Mouse (Mus musculus) yolk sac, embryonic 10.5 days (tissue): ENCODE data around the gene Lce1f.
"Not testable (repeated sequence)": the region's sequence is repeated elsewhere in the genome, so short reads cannot be mapped to it uniquely, and the experiment has no call there.

Source experiments
- DNase-seq: peaks from one replicate; pipeline ENCODE4 v3.0.0-alpha.2; 2017; ENCODE audit warnings: low spot score

Gene Lce1f

DNA sequence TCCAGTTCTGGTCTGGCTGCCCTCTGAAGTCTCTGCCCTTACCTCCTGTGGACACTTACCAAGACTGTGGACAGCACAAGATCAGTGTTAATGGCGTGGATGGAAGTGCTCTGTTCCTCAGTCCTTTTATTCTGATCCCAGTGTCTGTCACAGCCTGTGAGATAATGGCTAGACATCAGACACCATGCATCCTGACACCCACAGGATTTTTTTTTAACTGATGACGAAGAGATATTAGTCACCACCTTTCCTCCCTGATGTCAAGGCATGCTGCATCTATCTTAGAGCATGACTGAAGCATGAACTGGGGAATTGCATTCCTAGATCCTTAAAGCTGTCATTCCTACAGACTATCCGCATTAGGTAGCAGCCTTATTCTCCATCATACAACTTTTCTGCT, at the start of gene Lce1f:
TSS of gene Lce1f (minus strand) at position 101 of the 400 bp plus-strand sequence.
- DNase-seq: no peak

DNA sequence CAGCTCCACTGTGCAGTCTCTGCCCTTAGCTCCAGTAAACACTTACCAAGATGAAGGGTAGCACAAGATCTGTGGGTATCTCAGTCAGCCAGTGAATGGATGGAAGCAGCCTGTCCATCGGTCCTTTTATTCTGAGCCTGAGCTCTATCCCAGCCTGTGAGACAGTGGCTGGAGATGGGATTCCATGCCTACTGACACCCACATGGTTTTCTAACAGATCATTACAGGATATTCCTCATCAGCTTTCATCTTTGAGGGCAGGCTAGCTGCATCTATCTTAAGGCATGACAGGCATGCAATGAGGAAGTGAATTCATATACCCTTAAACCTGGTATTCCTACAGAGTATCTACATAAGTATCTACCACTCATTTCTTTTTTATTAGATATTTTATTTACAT, 44.8 kb upstream of the Lce1f start, which contains the start of gene Lce1h:
TSS of gene Lce1h (minus strand) at position 101 of the 400 bp plus-strand sequence.
- no peak for DNase-seq

DNA sequence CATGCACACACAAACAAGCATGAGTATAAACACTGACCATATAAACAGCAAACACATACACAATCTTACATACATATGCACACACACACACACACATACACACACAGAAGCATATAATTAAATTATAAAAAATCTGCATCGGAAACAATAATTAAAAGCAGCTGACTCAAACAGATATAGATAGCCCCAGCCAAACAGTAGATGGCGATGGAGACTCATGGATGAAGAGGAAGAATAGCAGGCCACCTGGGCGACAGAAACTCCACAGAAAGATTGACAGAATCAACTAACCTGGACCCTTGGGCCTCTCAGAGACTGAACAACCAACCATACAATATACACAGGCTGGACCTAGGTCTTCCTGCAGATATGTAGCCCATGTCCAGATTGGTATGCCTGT, 33.0 kb upstream of the Lce1f start:
- no peak for DNase-seq

DNA sequence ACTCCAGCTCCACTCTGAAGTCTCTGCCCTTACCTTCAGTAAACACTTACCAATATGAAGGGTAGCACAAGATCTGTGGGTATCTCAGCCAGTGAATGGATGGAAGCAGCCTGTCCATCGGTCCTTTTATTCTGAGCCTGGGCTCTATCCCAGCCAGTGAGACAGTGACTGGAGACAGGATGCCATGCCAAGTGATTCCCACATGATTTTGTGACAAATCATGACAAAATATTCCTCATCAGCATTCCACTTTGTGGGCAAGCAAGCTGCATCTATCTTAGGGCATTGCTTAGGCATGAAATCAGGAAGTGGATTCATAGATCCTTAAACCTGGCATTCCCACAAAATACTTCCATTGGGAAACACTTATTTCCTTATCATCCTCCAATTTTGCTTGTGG, 32.1 kb upstream of the Lce1f start, which contains the start of gene Lce1g:
TSS of gene Lce1g (minus strand) at position 101 of the 400 bp plus-strand sequence.
- DNase-seq: no peak

DNA sequence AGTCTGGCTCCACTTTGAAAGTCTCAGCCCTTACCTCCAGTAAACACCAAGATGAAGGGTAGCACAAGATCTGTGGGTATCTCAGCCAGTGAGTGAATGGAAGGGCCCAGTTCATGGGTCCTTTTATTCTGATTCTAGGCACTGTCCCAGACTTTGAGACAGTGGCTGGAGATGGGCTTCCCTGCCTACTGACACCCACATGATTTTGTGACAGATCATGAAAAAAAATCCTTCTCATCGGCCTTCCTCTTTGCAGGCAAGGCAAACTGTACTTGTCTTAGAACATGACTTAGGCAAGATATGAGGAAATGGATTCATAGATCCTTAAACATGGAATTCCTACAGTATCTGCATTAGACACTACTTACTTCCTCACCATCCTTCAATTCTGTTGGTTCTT, 18.8 kb upstream of the Lce1f start, which contains the start of gene Gm38119:
TSS of gene Gm38119 (minus strand) at position 101 of the 400 bp plus-strand sequence.
- no peak for DNase-seq

DNA sequence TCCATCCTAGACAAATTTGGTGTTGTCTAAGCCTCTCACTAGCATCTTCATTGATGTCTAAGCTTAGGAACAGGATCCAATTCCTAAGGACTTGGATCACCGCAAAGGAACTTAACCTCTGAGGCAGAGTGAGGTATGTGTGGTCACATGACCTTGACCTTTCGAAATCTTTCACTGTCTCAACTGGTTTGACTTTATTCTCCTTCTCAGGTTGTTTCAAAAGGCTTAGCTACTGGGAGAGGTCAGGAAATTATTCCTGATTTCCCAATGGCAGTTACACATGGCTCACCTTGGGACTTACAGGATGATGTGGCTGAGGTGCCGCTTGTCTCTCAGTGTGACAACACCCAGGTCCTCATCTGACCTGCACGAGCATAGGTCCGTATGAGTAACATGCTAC, 2.5 kb upstream of the Lce1f start:
- no peak for DNase-seq

DNA sequence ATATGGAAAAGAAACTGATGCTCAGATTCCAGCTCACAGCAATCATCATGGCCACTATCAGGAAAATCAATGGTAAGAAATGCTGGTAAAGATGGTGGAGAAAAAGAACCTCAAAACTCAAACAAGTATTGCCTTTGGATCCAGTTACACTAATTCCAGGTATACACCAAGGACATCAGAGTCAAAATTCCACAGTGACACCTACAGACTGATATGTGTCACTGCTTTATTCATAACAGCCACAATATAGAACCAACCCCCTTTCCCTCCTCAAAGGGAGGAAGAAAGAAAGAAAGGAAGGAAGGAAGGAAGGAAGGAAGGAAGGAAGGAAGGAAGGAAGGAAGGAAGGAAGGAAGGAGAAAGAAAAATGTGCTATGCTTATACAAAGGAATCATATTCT, 5.0 kb downstream of the Lce1f start:
- DNase-seq: no peak

DNA sequence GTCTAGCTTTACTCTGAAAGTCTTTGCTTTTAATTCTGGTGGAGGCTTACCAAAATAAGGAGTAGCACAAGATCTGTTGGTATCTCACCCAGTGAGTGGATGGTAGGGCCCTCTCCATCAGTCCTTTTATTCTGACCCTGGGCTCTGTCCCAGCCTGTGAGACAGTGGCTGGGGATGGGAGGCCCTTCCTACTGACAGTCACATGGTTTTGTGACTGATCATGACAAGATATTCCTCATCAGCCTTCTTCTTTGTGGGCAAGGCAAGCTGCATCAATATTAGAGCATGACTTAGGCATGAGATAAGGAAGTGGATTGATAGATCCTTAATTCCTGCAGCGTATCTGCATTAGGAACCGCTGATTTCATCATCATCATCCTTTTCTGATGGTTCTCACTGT, 11.2 kb downstream of the Lce1f start, which contains the start of gene Lce1e:
TSS of gene Lce1e (minus strand) at position 101 of the 400 bp plus-strand sequence.
- DNase-seq: no peak

DNA sequence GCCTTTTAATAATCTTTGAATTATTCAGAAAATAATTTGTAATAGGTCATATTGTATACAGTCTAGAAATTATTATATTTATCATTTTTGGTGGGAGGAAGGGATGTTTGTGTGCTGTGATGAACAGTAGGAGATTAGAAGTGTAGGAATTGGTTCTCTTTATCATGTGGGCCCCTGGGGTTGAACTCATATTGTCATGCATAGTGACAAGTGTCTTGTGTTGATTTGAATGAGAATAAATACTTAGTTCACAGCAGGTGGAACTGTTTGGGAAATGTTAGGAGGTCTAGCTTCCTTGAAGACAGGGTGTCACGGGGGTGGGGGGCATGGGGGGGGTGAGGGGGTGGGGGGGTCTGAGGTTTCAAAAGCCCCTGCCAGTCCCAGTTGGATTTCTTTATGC, 25.5 kb downstream of the Lce1f start:
- DNase-seq: no peak

DNA sequence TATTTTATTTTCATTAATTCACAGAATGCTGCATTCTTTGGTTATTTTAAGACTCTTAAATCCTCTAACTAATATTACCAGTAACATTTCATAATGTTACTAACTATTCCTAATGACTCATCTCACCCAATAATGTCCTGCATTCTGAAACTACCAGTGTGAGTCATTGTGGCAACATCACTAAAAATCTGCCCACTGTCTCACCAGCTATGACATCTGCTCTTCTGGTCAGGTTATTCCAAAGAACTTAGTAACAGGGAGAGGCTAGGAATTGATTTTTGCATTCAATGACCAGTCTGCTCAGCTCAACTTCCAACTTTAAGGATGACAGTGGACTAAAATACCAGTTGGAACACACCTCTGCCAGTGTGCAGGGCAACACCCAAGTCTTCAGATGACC, 28.5 kb downstream of the Lce1f start:
- DNase-seq: no peak

DNA sequence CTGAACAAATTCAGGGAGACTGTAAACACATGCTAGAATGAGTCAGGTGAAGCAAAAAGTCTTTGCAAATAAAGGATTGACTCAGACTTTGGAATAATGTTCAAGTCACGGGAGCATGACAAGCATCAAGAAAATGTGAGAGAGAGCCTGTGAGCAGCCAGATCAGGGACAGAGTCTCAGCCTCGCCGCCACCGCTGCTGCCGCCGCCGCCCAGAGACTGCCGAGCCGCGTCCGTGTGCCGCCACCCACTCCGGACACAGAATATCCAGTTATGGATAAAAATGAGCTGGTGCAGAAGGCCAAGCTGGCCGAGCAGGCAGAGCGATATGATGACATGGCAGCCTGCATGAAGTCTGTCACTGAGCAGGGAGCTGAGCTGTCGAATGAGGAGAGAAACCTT, 31.0 kb downstream of the Lce1f start:
- DNase-seq: not testable (repeated sequence)

DNA sequence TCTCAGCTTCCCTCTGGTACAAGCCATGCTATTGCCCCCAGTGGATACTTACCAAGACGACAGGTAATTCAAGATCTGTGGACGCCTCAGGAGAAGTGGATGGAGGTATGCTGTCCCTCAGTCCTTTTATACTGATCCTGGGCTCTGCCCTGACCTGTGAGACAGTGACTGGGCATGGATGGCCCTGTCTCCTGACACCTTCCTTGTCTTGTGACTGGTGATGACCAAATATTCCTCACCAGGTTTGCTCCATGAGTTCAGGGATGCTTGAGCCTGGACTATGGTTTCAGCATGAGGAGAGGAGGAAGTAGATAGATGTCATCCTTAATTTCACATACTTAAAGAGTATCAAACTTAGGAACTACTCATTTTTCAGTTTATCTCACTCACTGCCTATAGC, 33.0 kb downstream of the Lce1f start, which contains the start of gene Lce1d:
TSS of gene Lce1d (minus strand) at position 101 of the 400 bp plus-strand sequence.
- no peak for DNase-seq

DNA sequence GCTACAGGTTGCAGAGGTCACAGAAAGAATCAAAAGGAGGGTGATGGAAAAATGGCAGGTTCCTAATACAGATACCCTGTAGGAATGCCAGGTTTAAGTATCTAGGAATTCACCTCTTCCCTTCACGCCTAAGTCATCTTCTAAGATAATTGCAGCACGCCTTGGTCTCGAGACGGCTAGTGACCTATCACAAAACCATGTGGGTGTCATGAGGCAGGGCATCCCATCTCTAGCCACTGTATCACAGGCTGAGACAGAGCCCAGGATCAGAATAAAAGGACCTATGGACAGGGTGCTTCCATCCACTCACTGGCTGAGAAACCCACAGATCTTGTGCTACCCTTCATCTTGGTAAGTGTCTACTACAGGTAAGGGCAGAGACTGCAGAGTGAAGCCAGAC, 41.2 kb downstream of the Lce1f start, which contains the start of gene Lce1c:
TSS of gene Lce1c (plus strand) at position 301 of the 400 bp plus-strand sequence.
- no peak for DNase-seq

DNA sequence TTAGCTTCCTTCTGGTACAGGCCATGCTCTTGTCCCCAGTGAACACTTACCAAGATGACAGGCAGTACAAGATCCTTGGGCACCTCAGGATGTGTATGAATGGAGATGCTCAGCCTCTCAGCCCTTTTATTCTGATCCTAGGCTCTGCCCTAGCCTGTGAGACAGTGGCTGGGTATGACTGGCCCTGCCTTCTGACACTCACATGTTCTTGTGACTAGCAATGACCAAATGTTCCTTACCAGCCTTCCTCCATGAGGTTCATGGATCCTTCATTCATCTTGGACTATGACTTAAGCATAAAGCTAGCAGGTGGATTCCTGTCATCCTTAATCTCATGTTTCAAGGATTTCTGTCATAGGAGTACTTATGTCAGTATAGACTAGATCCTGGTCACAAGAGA, 49.9 kb downstream of the Lce1f start, which contains the start of gene Lce1a2:
TSS of gene Lce1a2 (minus strand) at position 101 of the 400 bp plus-strand sequence.
- DNase-seq: no peak
